Mouse (Mus musculus) gonadal fat pad, adult 2 months (tissue): ENCODE measurements around the gene Pax3. TPM values are rescaled to one million over a fixed set of nuclear protein-coding genes. Genes with fewer than 3 reads are reported as not detected.

Source experiments
- DNase-seq: peaks from one replicate; pipeline ENCODE4 v3.0.0-alpha.2; 2012; ENCODE audit warnings: low read depth
- polyA plus RNA-seq: library from polyadenylated mRNA; depleted of rRNA; stranded (reverse); fragments of >200 nt; gene quantifications from 2 replicates; pipeline ENCODE4 v1.2.3, GENCODE M21; 2012; rRNA removed

The Pax3 gene
- polyA plus RNA-seq, 1 experiment = not detected

GRCm38 (mm10) chr1:78081761-78082160, 115.2 kb downstream of the Pax3 start:
- DNase-seq = no peak

DNA sequence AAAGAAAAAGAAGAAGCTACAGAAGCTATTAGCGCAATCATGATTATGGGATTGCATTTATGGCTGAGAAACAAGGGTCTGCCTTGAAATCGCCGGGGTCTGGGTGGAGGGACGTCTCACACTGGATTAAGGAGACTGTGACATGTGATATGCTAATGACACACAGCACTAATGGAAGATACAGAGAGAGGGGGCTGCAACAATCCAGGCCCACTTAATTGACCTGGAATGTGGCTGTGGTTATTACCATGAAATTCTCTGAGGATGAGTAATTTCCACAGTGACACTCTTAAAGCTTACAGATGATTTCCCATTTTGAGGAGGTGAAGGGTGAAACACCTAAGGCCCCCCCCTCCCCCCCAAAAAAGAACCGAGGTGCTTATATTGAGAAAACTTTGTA, 136.1 kb downstream of the Pax3 start:
- DNase-seq = no peak

DNA sequence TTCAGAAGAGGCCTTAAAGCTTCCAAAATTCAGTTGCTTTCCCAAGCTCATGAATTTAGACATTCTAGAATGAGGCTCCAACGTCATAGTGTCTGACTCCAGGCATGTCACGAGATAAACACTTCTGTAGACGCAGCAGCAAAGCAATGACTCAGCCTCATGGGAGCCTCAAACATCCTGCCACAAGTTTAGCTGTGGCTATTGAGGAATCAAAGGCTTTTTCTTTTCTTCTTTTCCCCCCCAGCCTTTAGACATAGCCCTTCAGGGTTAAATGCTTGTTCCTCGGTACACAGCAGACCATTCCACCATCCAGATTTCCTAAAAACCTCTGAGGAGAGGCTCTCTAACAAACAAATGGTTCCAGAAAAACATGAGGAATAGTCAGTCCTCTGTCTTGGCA, 139.0 kb downstream of the Pax3 start:
- no peak for DNase-seq

DNA sequence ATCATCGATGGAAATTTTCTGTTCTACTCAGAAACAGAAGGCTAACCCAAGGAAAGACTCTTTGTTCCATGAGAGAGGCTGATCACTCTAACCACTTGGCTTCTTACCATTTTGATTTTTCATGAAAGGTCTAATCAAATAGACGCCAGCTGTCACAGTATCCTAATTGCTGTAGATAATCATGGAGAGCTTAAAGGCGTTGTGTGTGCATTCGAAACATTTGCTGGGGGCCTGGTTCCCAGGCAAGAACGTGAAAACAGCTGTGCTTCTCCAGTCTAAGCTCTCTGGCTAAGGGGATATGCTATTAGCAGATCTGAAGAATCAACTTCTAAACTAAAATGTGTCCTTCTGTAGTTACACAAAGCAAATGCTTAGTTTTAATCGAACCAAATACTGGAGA, 143.3 kb downstream of the Pax3 start:
- DNase-seq = no peak

Other genes starting within 250 kb of the Pax3 start
- gene Sgpp2, start 113.2 kb upstream of the Pax3 start, polyA plus RNA-seq = 0.61 and 1.1 TPM in 2 replicates